Mouse (Mus musculus) bone marrow macrophage, adult 2 months (primary cell): ENCODE results near the gene Afap1l2.

Experiments used
- CTCF ChIP-seq: IDR thresholded peaks from 2 replicates; pipeline ENCODE4 v1.5.1; 2012; ENCODE audit warnings: low read depth, mild to moderate bottlenecking, low read length, moderate library complexity
- POLR2A ChIP-seq: IDR thresholded peaks from 2 replicates; pipeline ENCODE4 v1.6.1; 2012; ENCODE audit warnings: mild to moderate bottlenecking, low read depth, low read length, borderline replicate concordance

DNA sequence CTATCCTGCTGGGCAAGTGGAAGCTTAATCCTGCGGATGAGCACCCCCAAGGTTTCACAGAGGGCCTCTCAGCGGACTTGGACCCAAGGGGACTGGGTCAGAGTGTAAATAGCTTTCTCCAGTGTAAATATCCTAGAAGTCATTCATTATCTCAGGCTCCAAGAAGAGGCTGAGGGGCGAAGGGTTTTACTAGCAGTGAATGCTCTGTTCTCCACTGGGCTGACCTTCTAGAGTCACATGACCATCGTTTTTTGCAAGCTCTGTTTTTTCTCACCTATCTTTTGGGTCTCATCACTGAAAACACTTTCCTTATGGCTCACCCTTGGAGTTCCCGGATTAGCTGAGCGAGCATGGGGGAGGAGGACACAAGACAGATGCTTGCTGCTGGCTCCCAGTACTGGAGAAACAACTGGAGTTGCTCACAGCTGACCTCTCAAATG, 49.4 kb downstream of the Afap1l2 start:
- TF ChIP-seq CTCF: no peak
- no peak for TF ChIP-seq POLR2A
